Mouse (Mus musculus): ENCODE measurements around the gene Wrap73.
A peak's percentile ranks its signal among the peaks of the same experiment; 100 is the strongest.

The Wrap73 gene

DNA sequence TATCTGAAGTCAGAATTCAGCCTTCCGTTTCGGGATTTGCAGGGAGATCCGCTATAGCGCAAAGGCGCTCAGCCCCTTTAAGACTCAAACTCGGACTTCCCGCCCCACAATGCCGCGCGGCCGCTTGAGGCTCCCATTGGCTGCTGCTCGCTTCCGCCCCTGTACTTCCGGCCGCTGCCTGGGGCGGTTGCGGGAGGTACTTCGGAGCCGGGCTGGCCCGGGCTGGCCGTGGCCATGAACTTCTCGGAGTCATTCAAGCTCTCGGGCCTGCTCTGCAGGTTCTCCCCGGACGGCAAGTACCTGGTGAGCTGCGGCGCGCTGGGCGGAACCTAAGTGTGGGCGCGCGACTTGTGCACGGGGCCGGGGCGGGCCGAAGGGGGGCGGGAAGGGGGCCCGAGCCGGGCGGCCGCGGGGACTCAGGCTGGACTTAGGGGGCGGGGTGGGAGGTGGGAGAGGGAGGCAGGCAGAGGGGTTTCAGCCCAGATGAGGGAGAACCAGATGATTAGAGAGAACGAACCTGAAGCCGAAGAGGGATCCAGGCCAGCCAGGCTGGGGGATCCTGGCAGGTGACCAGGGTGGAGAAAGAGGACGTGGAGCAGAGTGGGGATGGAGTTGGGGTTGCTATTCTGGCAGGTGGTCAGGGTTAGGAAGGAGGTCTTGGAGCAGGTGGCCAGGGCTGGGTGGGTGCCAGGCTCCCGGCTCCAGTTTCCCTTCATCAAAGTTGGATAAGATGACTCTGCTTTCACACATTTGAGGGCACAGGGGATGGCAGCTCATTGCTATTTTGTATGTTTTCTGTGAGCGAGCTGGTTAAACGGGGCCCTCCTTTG is at the start of gene Wrap73:
Wrap73 (plus strand) TSS at position 162 of the 830 bp plus-strand sequence.
- DNase-seq (ENCODE audit: low spot score): peak; percentile 81

GRCm38 (mm10) chr4:154093210-154093609 is 49.0 kb upstream of the Wrap73 start:
- DNase-seq (ENCODE audit: low spot score): no peak

- no peak for DNase-seq (ENCODE audit: low spot score)
Measured at GRCm38 (mm10) chr4:154096111-154096510, 46.1 kb upstream of the Wrap73 start.

DNA sequence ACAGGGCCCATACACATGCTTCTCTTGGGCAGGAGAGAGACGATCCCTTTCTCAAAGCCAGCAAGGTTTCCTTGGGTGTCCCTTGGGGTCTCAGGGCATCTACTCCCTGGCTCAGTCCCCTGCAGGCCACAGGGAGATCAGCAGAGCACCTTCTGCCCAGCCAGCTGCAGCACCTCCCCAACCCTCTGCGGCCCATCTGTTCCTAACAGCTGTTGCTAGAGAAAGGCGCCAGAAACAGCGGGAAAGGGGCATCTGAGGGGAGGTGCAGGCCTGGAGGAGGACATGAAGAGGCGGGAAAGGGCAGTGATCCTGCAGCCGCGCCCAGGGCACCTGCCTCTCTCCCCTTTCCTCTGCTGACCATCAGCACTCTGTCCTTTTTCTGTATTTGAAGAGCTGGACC is 42.8 kb upstream of the Wrap73 start:
- no peak for DNase-seq (ENCODE audit: low spot score)

DNA sequence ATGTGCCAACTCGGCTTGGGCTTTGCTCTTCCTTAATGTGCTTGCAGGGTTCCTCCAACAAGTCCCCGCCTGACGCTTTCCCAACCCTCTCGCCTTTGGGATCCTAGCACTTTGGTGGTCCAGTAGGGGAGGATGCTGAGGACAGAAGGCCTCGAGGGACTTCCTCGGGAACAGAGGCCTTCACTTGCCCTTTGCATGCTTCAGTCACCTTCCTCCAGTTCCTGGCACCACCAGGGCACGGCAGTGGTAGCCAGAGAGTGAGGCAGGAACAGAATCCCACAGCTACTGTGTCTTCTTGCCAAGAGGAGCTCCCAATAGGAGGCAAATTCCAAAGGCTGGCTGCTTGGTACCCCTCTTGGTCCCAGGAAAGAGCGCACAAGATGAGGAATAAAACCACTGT is 38.8 kb upstream of the Wrap73 start:
- DNase-seq (ENCODE audit: low spot score): no peak

DNA sequence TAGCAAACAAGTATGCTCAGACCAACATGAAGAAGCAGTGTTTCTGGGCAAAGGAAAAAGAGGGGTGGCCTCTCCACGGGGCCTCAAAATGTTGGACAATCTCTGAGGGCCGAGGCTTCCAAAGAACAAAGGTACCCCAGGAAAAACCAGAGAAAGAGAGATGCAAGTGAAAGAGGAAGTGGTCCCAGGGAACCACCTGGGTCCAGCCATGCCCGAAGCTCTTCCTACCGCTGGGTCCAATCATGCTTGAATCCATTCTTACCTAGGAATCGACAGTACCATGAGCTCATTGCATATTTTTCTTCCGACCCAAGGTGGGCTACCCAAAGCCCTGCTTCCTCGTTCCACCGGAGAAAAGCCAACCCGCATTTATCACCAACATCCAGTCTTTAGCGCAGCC is 38.3 kb upstream of the Wrap73 start:
- no peak for DNase-seq (ENCODE audit: low spot score)

GRCm38 (mm10) chr4:154105381-154106001 is 36.7 kb upstream of the Wrap73 start:
- no peak for DNase-seq (ENCODE audit: low spot score)

DNA sequence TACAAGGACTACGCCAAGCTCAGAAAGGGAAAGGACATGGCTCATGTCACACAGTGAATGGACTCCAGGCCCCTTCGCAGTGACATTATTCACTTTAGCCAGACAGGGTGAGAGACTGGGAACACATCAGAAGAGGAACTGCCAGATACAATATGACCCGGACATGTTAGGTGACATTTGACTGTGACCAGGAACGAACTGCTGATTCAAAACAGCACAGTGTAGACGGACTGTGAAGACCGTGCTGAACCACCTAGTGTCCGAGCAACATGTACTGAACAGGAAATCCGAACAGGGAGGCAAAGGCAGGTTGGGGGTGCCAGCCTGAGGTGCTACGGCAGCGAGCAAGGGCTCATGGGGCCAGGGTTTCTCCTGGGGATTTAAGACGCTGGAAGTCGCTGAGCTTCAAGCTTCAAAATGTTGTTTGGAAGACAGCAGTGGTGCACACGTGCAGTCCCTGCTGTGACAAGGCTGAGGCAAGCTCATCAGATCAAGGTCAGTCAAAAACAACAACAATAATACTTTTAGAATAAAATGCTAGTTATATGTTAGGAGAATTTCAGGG is 35.6 kb upstream of the Wrap73 start:
- no peak for DNase-seq (ENCODE audit: low spot score)

DNA sequence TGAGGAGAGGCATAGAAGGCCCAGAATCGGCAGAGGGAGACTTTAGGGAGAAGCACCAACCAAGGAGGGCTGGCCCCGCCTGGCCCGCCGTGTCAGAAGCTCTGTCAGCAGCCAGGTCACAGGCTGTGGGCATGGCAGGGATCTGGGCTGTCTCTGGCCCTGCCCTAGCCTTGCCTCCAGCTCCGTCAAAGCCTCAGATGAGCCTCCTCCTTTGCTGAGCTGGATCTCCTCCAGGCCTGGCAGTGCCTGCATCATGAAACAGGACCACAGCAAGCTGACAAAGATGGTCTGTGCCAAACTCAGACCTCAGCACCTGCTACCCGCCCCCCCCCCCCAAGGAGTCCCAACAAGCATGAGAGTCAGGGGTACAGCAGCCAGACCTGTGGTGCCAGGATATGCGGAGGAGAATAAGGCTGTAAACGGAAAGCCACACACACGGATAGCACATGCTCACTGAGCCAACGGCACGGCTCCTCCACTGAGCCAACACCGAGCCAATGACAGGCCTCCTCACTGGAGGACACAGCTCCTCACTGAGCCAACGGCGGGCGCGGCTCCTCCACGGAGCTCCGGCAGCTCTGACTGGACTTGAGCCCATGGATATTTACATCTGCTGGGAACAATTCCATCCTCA is 32.8 kb upstream of the Wrap73 start:
- no peak for DNase-seq (ENCODE audit: low spot score)

GRCm38 (mm10) chr4:154109850-154110243 is 32.3 kb upstream of the Wrap73 start:
- DNase-seq (ENCODE audit: low spot score): no peak

GRCm38 (mm10) chr4:154116421-154116820 is 25.8 kb upstream of the Wrap73 start:
- no peak for DNase-seq (ENCODE audit: low spot score)

DNA sequence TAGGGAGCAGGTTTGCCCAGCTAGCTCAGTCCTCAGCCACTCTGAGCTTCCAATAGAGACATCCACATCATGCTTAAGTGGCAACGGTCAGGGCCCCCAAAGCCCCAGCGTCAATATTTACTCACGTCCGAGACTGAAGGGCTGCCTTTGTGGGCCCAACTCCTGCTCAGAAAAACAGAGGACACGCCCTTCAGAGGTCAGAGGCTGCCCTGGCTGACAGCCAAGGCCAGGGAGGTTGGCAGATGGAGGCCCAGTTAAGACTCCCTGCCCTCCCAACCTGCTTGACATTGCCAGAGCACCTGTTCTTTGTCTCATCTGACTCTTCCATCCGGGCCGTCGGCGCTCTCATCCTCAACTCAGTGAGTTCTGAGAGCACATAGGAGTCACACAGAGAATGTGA is 23.4 kb upstream of the Wrap73 start:
- no peak for DNase-seq (ENCODE audit: low spot score)

DNA sequence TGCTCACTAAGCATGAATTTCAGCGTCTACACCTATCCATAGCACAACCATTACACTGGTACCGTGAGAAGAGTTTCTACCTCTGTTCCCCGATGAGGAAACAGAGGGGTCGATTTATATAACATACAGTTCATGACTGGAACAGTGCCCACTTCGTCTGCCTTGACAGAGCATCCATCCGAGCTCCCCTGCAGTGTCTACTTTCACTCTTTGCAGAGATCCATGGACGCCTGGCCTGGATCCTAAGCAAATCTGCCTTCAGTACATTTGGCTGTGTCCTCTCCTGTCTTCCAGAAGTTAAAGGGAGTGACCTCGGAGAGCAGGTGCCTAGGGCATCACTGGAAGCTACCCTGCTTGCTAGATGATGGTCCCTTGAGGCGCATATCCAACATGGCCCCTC is 23.0 kb upstream of the Wrap73 start:
- DNase-seq (ENCODE audit: low spot score): no peak

DNA sequence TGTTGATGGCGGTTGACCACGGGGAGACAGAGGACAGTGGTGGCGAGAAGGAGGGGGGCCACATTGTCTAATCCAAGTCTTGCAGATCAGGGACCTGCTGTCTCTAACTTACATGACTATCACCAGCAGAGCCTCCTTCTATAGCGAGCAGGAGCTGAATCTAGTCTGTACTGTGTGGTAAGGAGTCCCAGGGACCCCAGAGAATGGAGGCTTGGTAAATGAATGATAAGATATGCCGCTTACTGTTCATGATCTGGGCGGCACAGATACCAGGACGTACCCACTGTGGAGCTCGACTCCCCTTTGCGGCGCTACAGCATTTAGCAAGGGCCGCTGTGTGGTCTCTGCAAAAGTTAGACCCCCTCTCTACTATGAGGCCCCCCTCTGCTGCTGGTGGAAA is 20.4 kb upstream of the Wrap73 start:
- DNase-seq (ENCODE audit: low spot score): no peak

- no peak for DNase-seq (ENCODE audit: low spot score)
Measured at GRCm38 (mm10) chr4:154122374-154122773, 19.8 kb upstream of the Wrap73 start.

- DNase-seq (ENCODE audit: low spot score): no peak
Measured at GRCm38 (mm10) chr4:154123553-154123952, 18.6 kb upstream of the Wrap73 start.

- DNase-seq (ENCODE audit: low spot score): no peak
Measured at GRCm38 (mm10) chr4:154125202-154125601, 17.0 kb upstream of the Wrap73 start.

DNA sequence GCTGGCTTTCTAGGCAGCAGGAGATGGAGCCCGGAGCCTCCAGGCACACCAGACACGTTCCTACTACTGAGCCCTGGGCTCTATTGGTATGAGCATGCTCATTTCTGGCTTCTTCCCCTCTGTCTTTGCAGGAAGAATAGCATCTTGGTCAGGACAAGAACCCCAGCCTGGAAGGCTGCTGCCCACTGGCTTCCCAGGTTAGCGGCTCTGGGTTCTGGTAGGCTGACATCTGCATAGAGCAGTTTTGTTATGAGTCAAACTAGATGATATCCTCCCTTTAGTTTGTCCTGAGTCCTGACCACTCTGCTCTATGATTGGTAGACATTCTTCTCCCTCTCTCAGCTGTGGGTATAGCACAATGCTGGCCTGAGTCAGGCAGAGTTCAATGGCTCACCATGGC is 14.9 kb upstream of the Wrap73 start:
- no peak for DNase-seq (ENCODE audit: low spot score)

GRCm38 (mm10) chr4:154129950-154130349 is 12.2 kb upstream of the Wrap73 start:
- DNase-seq (ENCODE audit: low spot score): no peak

DNA sequence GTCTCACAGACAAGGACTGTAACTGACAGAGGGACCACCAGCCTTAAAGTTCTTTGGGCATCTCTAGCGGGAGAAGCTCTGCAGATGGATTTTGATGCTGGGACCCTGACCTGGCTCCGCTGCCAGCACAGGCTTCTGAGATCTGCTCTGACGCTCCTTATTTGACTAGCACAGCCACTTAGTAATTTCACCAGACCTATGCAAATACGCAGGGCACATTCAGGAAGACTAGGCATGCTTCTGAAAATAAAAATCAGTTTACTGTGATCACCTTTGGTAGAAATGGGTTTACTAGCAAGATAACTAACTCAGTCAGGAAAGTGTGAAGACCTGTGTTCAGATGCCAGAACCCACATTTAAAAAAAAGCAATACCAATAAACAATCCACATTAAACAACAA is 10.3 kb upstream of the Wrap73 start:
- DNase-seq (ENCODE audit: low spot score): no peak

DNA sequence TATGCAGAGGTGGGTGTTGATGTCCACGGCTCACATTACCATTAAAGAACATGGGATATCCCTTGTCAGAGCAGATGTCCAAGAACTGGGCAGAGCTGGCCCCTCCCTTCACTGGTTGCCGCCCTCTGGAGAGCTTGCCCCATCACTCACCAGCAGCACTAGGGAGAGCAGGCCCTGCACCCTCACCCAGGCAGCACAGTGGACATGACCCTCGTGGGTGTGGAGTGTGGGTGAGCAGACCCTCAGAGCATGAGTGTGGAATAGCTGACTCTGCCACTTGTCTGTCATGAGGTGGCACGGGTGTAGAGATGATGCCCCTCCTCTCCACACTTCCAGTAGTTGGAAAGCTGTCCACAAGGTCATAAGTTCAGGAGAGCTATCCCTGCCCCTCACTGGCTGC is 7.4 kb upstream of the Wrap73 start:
- no peak for DNase-seq (ENCODE audit: low spot score)

DNA sequence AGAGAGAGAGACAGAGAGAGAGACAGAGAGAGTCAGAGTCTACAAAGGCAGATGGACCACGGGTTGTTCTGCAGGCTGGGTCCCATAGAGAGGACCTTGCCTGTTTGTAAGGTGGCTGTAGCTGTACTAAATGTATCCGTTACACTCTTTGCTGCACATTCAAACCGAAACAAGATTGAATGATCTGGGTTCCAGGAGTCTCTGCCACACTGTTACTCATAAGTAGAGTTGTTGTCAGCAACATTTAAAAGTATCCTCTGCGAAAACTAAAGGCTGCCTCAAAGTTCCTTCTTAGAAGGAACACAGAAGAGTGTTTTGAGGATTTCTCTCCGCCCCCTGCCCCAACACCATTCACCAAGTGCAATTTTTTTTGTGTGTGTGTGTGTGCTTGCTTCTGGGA is 5.0 kb upstream of the Wrap73 start:
- no peak for DNase-seq (ENCODE audit: low spot score)

- no peak for DNase-seq (ENCODE audit: low spot score)
Measured at GRCm38 (mm10) chr4:154139671-154140181, 2.4 kb upstream of the Wrap73 start.

DNA sequence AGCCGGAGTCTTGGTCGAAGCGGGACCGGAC is 2.2 kb upstream of the Wrap73 start, which contains the start of gene Trp73:
Trp73 (minus strand) TSS at position 27 of the 31 bp plus-strand sequence.
- DNase-seq (ENCODE audit: low spot score): no peak
